Mouse (Mus musculus): ENCODE measurements around the gene Ppp2r2d. TPM values are rescaled to one million over a fixed set of nuclear protein-coding genes. Genes with fewer than 3 reads are reported as not detected.

The Ppp2r2d gene
- total RNA-seq, 2 experiments from 2014 or later, result 55.6 to 59.7 TPM

GRCm38 (mm10) chr7:138863950-138864572, 18.2 kb downstream of the Ppp2r2d start:
- no peak for DNase-seq

- no peak for DNase-seq
Observed at GRCm38 (mm10) chr7:138864776-138865175, 18.9 kb downstream of the Ppp2r2d start.

GRCm38 (mm10) chr7:138867286-138867685, 21.4 kb downstream of the Ppp2r2d start:
- no peak for DNase-seq

GRCm38 (mm10) chr7:138868316-138868715, 22.4 kb downstream of the Ppp2r2d start:
- DNase-seq, result no peak

GRCm38 (mm10) chr7:138872956-138873355, 27.1 kb downstream of the Ppp2r2d start:
- DNase-seq, result no peak

- no peak for DNase-seq
Observed at GRCm38 (mm10) chr7:138875031-138875430, 29.2 kb downstream of the Ppp2r2d start.

GRCm38 (mm10) chr7:138883724-138884123, 37.8 kb downstream of the Ppp2r2d start:
- no peak for DNase-seq

- no peak for DNase-seq
Observed at GRCm38 (mm10) chr7:138885365-138886289, 39.7 kb downstream of the Ppp2r2d start.

GRCm38 (mm10) chr7:138898122-138898521, 52.2 kb downstream of the Ppp2r2d start:
- DNase-seq, result no peak

- no peak for DNase-seq
Observed at GRCm38 (mm10) chr7:138898743-138899142, 52.9 kb downstream of the Ppp2r2d start.

- no peak for DNase-seq
Observed at GRCm38 (mm10) chr7:138903886-138904435, 58.1 kb downstream of the Ppp2r2d start.

- no peak for DNase-seq
Observed at GRCm38 (mm10) chr7:138906441-138906840, 60.6 kb downstream of the Ppp2r2d start.

- DNase-seq, result peak; percentile 43
Observed at GRCm38 (mm10) chr7:138907043-138907442, 61.2 kb downstream of the Ppp2r2d start.

GRCm38 (mm10) chr7:138907976-138908375, 62.1 kb downstream of the Ppp2r2d start:
- no peak for DNase-seq

- no peak for DNase-seq
Observed at GRCm38 (mm10) chr7:138908768-138909276, 62.9 kb downstream of the Ppp2r2d start.

- DNase-seq, result peak; percentile 89
Observed at GRCm38 (mm10) chr7:138909277-138910192, 63.7 kb downstream of the Ppp2r2d start, which contains the start of gene Bnip3. TSS of gene Bnip3 (minus strand) at chr7:138909519.

GRCm38 (mm10) chr7:138910193-138910562, 64.3 kb downstream of the Ppp2r2d start:
- DNase-seq, result no peak

- DNase-seq, result no peak
Observed at GRCm38 (mm10) chr7:138913616-138914015, 67.7 kb downstream of the Ppp2r2d start.

- peak; percentile 79 for DNase-seq
Observed at GRCm38 (mm10) chr7:138919156-138919944, 73.5 kb downstream of the Ppp2r2d start.

GRCm38 (mm10) chr7:138921611-138922010, 75.7 kb downstream of the Ppp2r2d start:
- no peak for DNase-seq
